In the genomic region with DNA sequence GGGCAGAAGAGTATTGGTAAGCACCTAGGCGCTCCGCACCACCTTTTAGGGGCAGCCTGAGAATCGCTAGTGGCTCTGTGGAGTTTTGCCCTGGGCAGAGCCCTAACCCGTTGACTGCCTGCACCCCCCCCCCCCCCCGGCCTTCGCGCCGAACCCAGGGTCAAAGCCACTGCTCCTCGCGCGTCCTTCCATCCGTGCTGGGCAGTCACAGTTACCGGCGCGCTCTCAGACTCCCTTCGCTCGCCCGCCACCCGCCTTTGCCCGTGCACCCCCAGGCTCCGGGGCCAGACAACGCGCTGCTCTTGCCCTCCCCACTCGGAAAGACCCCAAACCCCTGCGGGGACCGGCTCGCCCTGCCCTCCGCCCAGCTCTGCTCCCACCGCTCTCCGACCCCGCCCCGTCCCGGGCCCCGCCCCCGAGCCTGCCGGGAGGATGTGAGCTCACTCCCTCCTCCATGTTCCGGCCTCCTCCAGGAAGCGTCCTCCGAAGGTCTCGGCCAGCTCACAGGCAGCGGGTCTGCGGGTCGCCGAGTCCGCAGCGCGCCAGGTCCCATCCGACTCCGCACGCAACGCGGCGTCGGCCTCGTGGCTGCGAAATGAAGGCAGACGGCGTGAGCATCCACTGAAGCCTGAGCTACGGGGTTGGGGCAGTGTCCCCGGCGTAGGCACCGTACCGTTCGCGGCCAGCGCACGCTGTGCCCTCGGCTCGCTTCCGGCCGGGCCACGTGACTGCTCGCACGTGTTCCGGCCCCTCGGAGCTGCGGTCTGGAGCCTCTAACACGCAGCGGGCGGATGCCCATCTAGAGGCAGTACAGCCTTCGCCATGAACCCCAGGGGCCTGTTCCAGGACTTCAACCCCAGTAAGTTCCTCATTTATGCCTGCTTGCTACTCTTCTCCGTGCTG, we compare ENCODE assay signal across 8 mouse cellular contexts. TPM values are rescaled to one million over a fixed set of nuclear protein-coding genes. Genes with fewer than 3 reads are reported as not detected.
DNase-seq lines count a peak whose midpoint lies in the region; ATAC-seq lines count a peak whose summit lies in the region.

A gene (plus strand): TSS at position 472 of the 903 bp plus-strand sequence.

- peaks cover 18% of the 10 kb centered on the region; the same call in 1 of the 2 replicates for H3K9me3 ChIP-seq in intestine, embryonic 16.5 days (ENCODE audit: control insufficient read depth, low read length)

- DNase-seq in adrenal gland, adult 18-20 months (ENCODE audit: low spot score in 2 of 2), result peak; percentile 95 to 96
- DNase-seq in embryo, embryonic 10.5 days (ENCODE audit: low spot score), result peak; percentile 89
- peak; percentile 94 to 96 for DNase-seq in gastrocnemius, postnatal 4 days (ENCODE audit: low spot score in 2 of 2)
- peak; percentile 85 to 88 for DNase-seq in left cerebral cortex, postnatal 25 days (ENCODE audit: low spot score in 2 of 2)
- DNase-seq in mesoderm, embryonic 11.5 days (ENCODE audit: low read depth, low spot score), result peak; percentile 89
- peak; percentile 89 for DNase-seq in right cerebral cortex, postnatal 25 days
- DNase-seq in urinary bladder, postnatal 36 days (ENCODE audit: low spot score in 2 of 2), result peak; percentile 91 to 92

- peak; percentile 92 for ATAC-seq in intestine, embryonic 16.5 days

- H3K4me1 ChIP-seq in intestine, embryonic 16.5 days (ENCODE audit: control insufficient read depth, insufficient read depth, low read length), result peaks cover 33% of the 10 kb centered on the region

- H3K36me3 ChIP-seq in intestine, embryonic 16.5 days (ENCODE audit: control insufficient read depth, insufficient read depth, low read length), result peaks cover 23% of the 10 kb centered on the region

- H3K9ac ChIP-seq in intestine, embryonic 16.5 days (ENCODE audit: low read depth, low read length), result peak within 1 kb of the TSS; percentile 90

- H3K4me3 ChIP-seq in intestine, embryonic 16.5 days (ENCODE audit: low read length), result peak within 1 kb of the TSS; percentile 77

- peak within 1 kb of the TSS; percentile 87 for H3K27ac ChIP-seq in intestine, embryonic 16.5 days (ENCODE audit: low read length)

- WGBS in intestine, embryonic 16.5 days, result 2% methylated on average over 79 of the region's 82 CpGs

- H3K4me2 ChIP-seq in intestine, embryonic 16.5 days (ENCODE audit: low read depth, low read length), result peak within 1 kb of the TSS; percentile 96

- H3K27me3 ChIP-seq in intestine, embryonic 16.5 days (replicated peaks; ENCODE audit: control insufficient read depth, insufficient read depth, low read length), result no peaks in the 10 kb centered on the region

- intact Hi-C loops in left cerebral cortex, postnatal 25 days (cut with DNase I), result no loop called here

RNA-seq across cellular contexts. Expression of the gene that starts here (rescaled TPM):
- total RNA-seq in adrenal gland, adult 18-20 months (2021), result 10 to 100 TPM; 24.9 to 29.0 TPM
- 1 to 10 TPM; 9.0 to 9.2 TPM for total RNA-seq in gastrocnemius, postnatal 4 days (2021)
- polyA plus RNA-seq in intestine, embryonic 16.5 days (2015; fragmentation: Nextera tagmentation; extraction: Ambion mirVana), result 27.2 and 27.7 TPM in 2 replicates
- total RNA-seq in left cerebral cortex, postnatal 25 days (2021), result 10 to 100 TPM; 13.9 to 18.5 TPM

Comparison
In these comparisons a context has a peak if more than half of its experiments do, and no peak if none do; other contexts are left out.
1. Peak in every context shown above with its lines: DNase-seq, ATAC-seq, H3K4me3 ChIP-seq and H3K27ac ChIP-seq.